Mouse (Mus musculus) stomach, postnatal 0 days (tissue): ENCODE data around the gene Utp4. TPM values are rescaled to one million over a fixed set of nuclear protein-coding genes. Genes with fewer than 3 reads are reported as not detected.

Experiments
- ATAC-seq: fragments of 200-750 bp; cut with Nextera tagmentation; 2 replicates; pipeline ENCODE4 v1.8.0; 2017; ENCODE audit not compliant: low FRiP score, low TSS enrichment
- DNase-seq: peaks from one replicate; pipeline ENCODE4 v3.0.0-alpha.2; 2016; ENCODE audit warnings: low spot score
- H3K27ac ChIP-seq: fragments of 300-500 bp; sonication (generic); replicated peaks from 2 replicates; pipeline ENCODE4 v1.5.1; 2014; ENCODE audit warnings: mild to moderate bottlenecking, control low read depth
- H3K27me3 ChIP-seq: fragments of 300-500 bp; sonication (generic); 2 replicates; pipeline ENCODE4 v1.6.1; 2014; ENCODE audit warnings: low read length; ENCODE audit not compliant: control insufficient read depth, insufficient read depth
- H3K36me3 ChIP-seq: fragments of 300-500 bp; sonication (generic); 2 replicates; pipeline ENCODE4 v1.6.1; 2014; ENCODE audit warnings: low read length, mixed read lengths; ENCODE audit not compliant: control insufficient read depth, insufficient read depth
- H3K4me1 ChIP-seq: fragments of 300-500 bp; sonication (generic); replicated peaks from 2 replicates; pipeline ENCODE4 v1.6.1; 2014; ENCODE audit warnings: antibody characterized with exemption; ENCODE audit not compliant: control insufficient read depth, insufficient read depth
- H3K4me2 ChIP-seq: fragments of 300-500 bp; sonication (generic); replicated peaks from 2 replicates; pipeline ENCODE4 v1.6.1; 2014; ENCODE audit warnings: low read depth, mild to moderate bottlenecking, control low read depth, moderate library complexity
- H3K4me3 ChIP-seq: fragments of 300-500 bp; sonication (generic); 2 replicates; pipeline ENCODE4 v1.5.1; 2014; ENCODE audit warnings: low read depth, low read length, control low read depth
- H3K9ac ChIP-seq: fragments of 300-500 bp; sonication (generic); 2 replicates; pipeline ENCODE4 v1.6.1; 2014; ENCODE audit warnings: mild to moderate bottlenecking, low read length, control low read depth, mixed read lengths
- H3K9me3 ChIP-seq: fragments of 300-500 bp; sonication (generic); 2 replicates; pipeline ENCODE4 v1.6.1; 2016; ENCODE audit warnings: low read length; ENCODE audit not compliant: control insufficient read depth
- CTCF ChIP-seq: IDR thresholded peaks from 2 replicates; pipeline ENCODE4 v1.5.1; 2016; ENCODE audit warnings: antibody characterized with exemption, low read depth, mild to moderate bottlenecking, moderate library complexity
- EP300 ChIP-seq: optimal IDR thresholded peaks from 2 replicates; pipeline ENCODE3; 2016; ENCODE audit warnings: antibody characterized with exemption
- WGBS: fragments of 180-500 bp; shearing (Covaris S2); extraction: QIAGEN DNeasy Blood & Tissue Kit; methylation state at CpG from one replicate; pipeline ENCODE4 v1.1.7; 2014; 5-methylcytosine and 5-hydroxymethylcytosine counted together
- polyA plus RNA-seq: library from polyadenylated mRNA; unstranded; fragments of >200 nt; fragmentation: Nextera tagmentation; extraction: Ambion mirVana; gene quantifications from 2 replicates; pipeline ENCODE4 v1.2.1, GENCODE M21; 2015

Utp4 gene
- polyA plus RNA-seq, 1 experiment from 2014 or later = 30.4 TPM

GRCm38 (mm10) chr8:106937081-106937800 lies 43.8 kb downstream of the Utp4 start:
- no peaks in the 10 kb centered on the region for H3K36me3 ChIP-seq
- WGBS = 29% methylated on average over 14 of the region's 14 CpGs
- no peak for TF ChIP-seq EP300
- no peak for TF ChIP-seq CTCF
- no peak for ATAC-seq
- no peaks in the 10 kb centered on the region for H3K9me3 ChIP-seq
- peak overlapping the region; percentile 94 for H3K4me3 ChIP-seq
- peak overlapping the region; percentile 96 for H3K27ac ChIP-seq
- H3K9ac ChIP-seq = peak overlapping the region; percentile 94
- peaks cover 9% of the 10 kb centered on the region; the same call in 1 of the 2 replicates for H3K4me1 ChIP-seq
- H3K4me2 ChIP-seq = peak overlapping the region; percentile 80
- no peaks in the 10 kb centered on the region for H3K27me3 ChIP-seq
- no peak for DNase-seq

GRCm38 (mm10) chr8:106941806-106942205 lies 48.4 kb downstream of the Utp4 start:
- Histone ChIP-seq H3K4me3 (no peak overlapping the region), H3K36me3 (no peaks in the 10 kb centered on the region), H3K9me3 (no peaks in the 10 kb centered on the region), H3K4me1 (peaks cover 6% of the 10 kb centered on the region; the same call in 1 of the 2 replicates), H3K27ac (no peak overlapping the region), H3K9ac (no peak overlapping the region), H3K4me2 (no peak overlapping the region), H3K27me3 (no peaks in the 10 kb centered on the region)
- ATAC-seq (no peak), DNase-seq (no peak)
- TF ChIP-seq EP300 (no peak), CTCF (no peak)
- WGBS = 77% methylated on average over 3 of the region's 3 CpGs

GRCm38 (mm10) chr8:106943874-106944418 lies 50.5 kb downstream of the Utp4 start:
- no peak overlapping the region for H3K27ac ChIP-seq
- DNase-seq = no peak
- H3K9ac ChIP-seq = no peak overlapping the region
- TF ChIP-seq CTCF (no peak), EP300 (no peak)
- ATAC-seq = no peak
- H3K4me3 ChIP-seq = no peak overlapping the region
- no peaks in the 10 kb centered on the region for H3K36me3 ChIP-seq
- no peaks in the 10 kb centered on the region for H3K9me3 ChIP-seq
- H3K27me3 ChIP-seq = no peaks in the 10 kb centered on the region
- no peak overlapping the region for H3K4me2 ChIP-seq
- no peaks in the 10 kb centered on the region for H3K4me1 ChIP-seq
- 78% methylated on average over 3 of the region's 3 CpGs for WGBS

- Histone ChIP-seq H3K9me3 (no peaks in the 10 kb centered on the region), H3K27me3 (no peaks in the 10 kb centered on the region), H3K27ac (0 out of 2 replicates have a peak overlapping the region, but pooled peaks have one; percentile 45), H3K4me1 (no peaks in the 10 kb centered on the region), H3K9ac (no peak overlapping the region), H3K36me3 (no peaks in the 10 kb centered on the region), H3K4me2 (no peak overlapping the region), H3K4me3 (no peak overlapping the region)
- WGBS = 44% methylated on average over 3 of the region's 3 CpGs
- DNase-seq = no peak
- no peak for ATAC-seq
- TF ChIP-seq EP300 (no peak), CTCF (no peak)
Observed at GRCm38 (mm10) chr8:106944756-106945155, 51.3 kb downstream of the Utp4 start.

GRCm38 (mm10) chr8:106948678-106949243 lies 55.3 kb downstream of the Utp4 start:
- Histone ChIP-seq H3K4me3 (no peak overlapping the region), H3K9me3 (no peaks in the 10 kb centered on the region), H3K27me3 (no peaks in the 10 kb centered on the region), H3K4me1 (no peaks in the 10 kb centered on the region), H3K36me3 (no peaks in the 10 kb centered on the region), H3K4me2 (no peak overlapping the region), H3K9ac (no peak overlapping the region), H3K27ac (no peak overlapping the region)
- WGBS = 69% methylated on average over 3 of the region's 3 CpGs
- TF ChIP-seq CTCF (no peak), EP300 (no peak)
- no peak for DNase-seq
- ATAC-seq = no peak

GRCm38 (mm10) chr8:106951707-106952106 lies 58.3 kb downstream of the Utp4 start:
- DNase-seq = no peak
- no peaks in the 10 kb centered on the region for H3K27me3 ChIP-seq
- no peaks in the 10 kb centered on the region for H3K9me3 ChIP-seq
- WGBS = 51% methylated on average over 4 of the region's 4 CpGs
- H3K4me1 ChIP-seq = no peaks in the 10 kb centered on the region
- ATAC-seq = no peak
- H3K4me2 ChIP-seq = no peak overlapping the region
- H3K36me3 ChIP-seq = no peaks in the 10 kb centered on the region
- no peak overlapping the region for H3K4me3 ChIP-seq
- H3K9ac ChIP-seq = no peak overlapping the region
- H3K27ac ChIP-seq = no peak overlapping the region
- TF ChIP-seq CTCF (no peak), EP300 (no peak)
